Mouse (Mus musculus): ENCODE results near the gene Fbxo33. TPM values are rescaled to one million over a fixed set of nuclear protein-coding genes. Genes with fewer than 3 reads are reported as not detected.

Fbxo33 gene
- total and polyA plus RNA-seq, 3 experiments: 9.5 to 31.6 (median 19.5) TPM

GRCm38 (mm10) chr12:59169935-59170334, 49.6 kb downstream of the Fbxo33 start:
- peaks cover 39 to 80% of the 10 kb centered on the region in 2 experiments for H3K36me3 ChIP-seq (replicated peaks in 1 of 2; ENCODE audit: control insufficient read depth in 1 of 2, insufficient read depth in 1 of 2, low read length in 1 of 2)
- H3K4me3 ChIP-seq (replicated peaks in 1 of 3; ENCODE audit: low read depth in 2 of 3, low read length in 2 of 3, poor library complexity in 1 of 3): no peak overlapping the region
- no peaks in the 10 kb centered on the region for H3K9me3 ChIP-seq (replicated peaks; ENCODE audit: low read length)
- no peaks in the 10 kb centered on the region; the same call in 1 of the 2 replicates for H3K79me2 ChIP-seq (replicated peaks; ENCODE audit: control insufficient read depth, extremely low read depth, insufficient read depth, poor library complexity, severe bottlenecking)
- no peaks in the 10 kb centered on the region for H3K4me1 ChIP-seq (ENCODE audit: control insufficient read depth in 1 of 2, insufficient read depth in 2 of 2)
- no peak overlapping the region for H3K9ac ChIP-seq (ENCODE audit: insufficient read depth, low read depth)
- in situ Hi-C loops (cut with MboI; ENCODE audit: low pct_ligation_motif_present, low pct_unique_long_range_greater_than_20kb, low sequenced_read_pairs) (no loop called here), dilution Hi-C loops (cut with MboI; ENCODE audit: extremely low pct_ligation_motif_present, extremely low pct_unique_long_range_greater_than_20kb, low sequenced_read_pairs) (no loop called here)
- DNase-seq (ENCODE audit: extremely low read depth): no peak
- TF ChIP-seq USF2 (conservative IDR thresholded peaks at IDR 0.05; ENCODE audit: low read depth, low read length) (no peak), JUND (conservative IDR thresholded peaks at IDR 0.05; ENCODE audit: low read depth, low read length) (no peak), ELF1 (IDR thresholded peaks at IDR 0.05; ENCODE audit: low read depth, low read length) (no peak), RAD21 (IDR thresholded peaks at IDR 0.05; ENCODE audit: low read depth, low read length) (no peak), KAT2A (IDR thresholded peaks at IDR 0.05; ENCODE audit: insufficient replicate concordance, low read length) (no peak), ZC3H11A (IDR thresholded peaks at IDR 0.05; ENCODE audit: low read depth, low read length) (no peak), SMC3 (IDR thresholded peaks at IDR 0.05; ENCODE audit: low read depth, low read length) (no peak), UBTF (IDR thresholded peaks at IDR 0.05; ENCODE audit: low read depth, low read length) (no peak), IRF4 (IDR thresholded peaks at IDR 0.05; ENCODE audit: low read depth, low read length) (no peak), NELFE (IDR thresholded peaks at IDR 0.05; ENCODE audit: low read depth, low read length) (no peak)
- H3K4me2 ChIP-seq (ENCODE audit: insufficient read depth, low read depth, poor library complexity, severe bottlenecking): no peak overlapping the region
- no peak overlapping the region for H3K27ac ChIP-seq (ENCODE audit: insufficient read depth, low read depth)
- no peaks in the 10 kb centered on the region for H3K27me3 ChIP-seq (replicated peaks)

- no peaks in the 10 kb centered on the region for H3K27me3 ChIP-seq (replicated peaks)
- in situ Hi-C loops (cut with MboI; ENCODE audit: low pct_ligation_motif_present, low pct_unique_long_range_greater_than_20kb, low sequenced_read_pairs): no loop called here
- no peak for DNase-seq (ENCODE audit: extremely low read depth)
Measured at GRCm38 (mm10) chr12:59166557-59166956, 53.0 kb downstream of the Fbxo33 start.

More at GRCm38 (mm10) chr12:59166557-59166956, 53.0 kb downstream of the Fbxo33 start:
- Histone ChIP-seq H3K4me1 (ENCODE audit: control insufficient read depth in 1 of 2, insufficient read depth in 2 of 2) (peaks cover 0 to 11% of the 10 kb centered on the region in 2 experiments; a peak in 2 of 4 replicates), H3K9me3 (replicated peaks; ENCODE audit: low read length) (no peaks in the 10 kb centered on the region), H3K4me2 (ENCODE audit: insufficient read depth, low read depth, poor library complexity, severe bottlenecking) (no peak overlapping the region), H3K9ac (ENCODE audit: insufficient read depth, low read depth) (no peak overlapping the region), H3K27ac (ENCODE audit: insufficient read depth, low read depth) (no peak overlapping the region), H3K36me3 (replicated peaks in 1 of 2; ENCODE audit: control insufficient read depth in 1 of 2, insufficient read depth in 1 of 2, low read length in 1 of 2) (peaks cover 51 to 88% of the 10 kb centered on the region in 2 experiments), H3K79me2 (replicated peaks; ENCODE audit: control insufficient read depth, extremely low read depth, insufficient read depth, poor library complexity, severe bottlenecking) (no peaks in the 10 kb centered on the region), H3K4me3 (replicated peaks in 1 of 3; ENCODE audit: low read depth in 2 of 3, low read length in 2 of 3, poor library complexity in 1 of 3) (no peak overlapping the region)
- TF ChIP-seq JUND (conservative IDR thresholded peaks at IDR 0.05; ENCODE audit: low read depth, low read length) (no peak), POLR2AphosphoS2 (IDR thresholded peaks at IDR 0.05; ENCODE audit: low read depth, low read length) (no peak), MEF2A (IDR thresholded peaks at IDR 0.05; ENCODE audit: borderline replicate concordance, low read depth, low read length) (no peak), ETS1 (conservative IDR thresholded peaks at IDR 0.05; ENCODE audit: low read depth, low read length) (no peak), RCOR1 (conservative IDR thresholded peaks at IDR 0.05; ENCODE audit: low read depth, low read length) (no peak), HCFC1 (IDR thresholded peaks at IDR 0.05; ENCODE audit: low read depth, low read length) (no peak), JUN (IDR thresholded peaks at IDR 0.05; ENCODE audit: insufficient read depth, low read depth, low read length) (no peak), MAZ (IDR thresholded peaks at IDR 0.05; ENCODE audit: low read depth, low read length) (no peak), EP300 (IDR thresholded peaks at IDR 0.05; ENCODE audit: low read length) (no peak), NELFE (IDR thresholded peaks at IDR 0.05; ENCODE audit: low read depth, low read length) (no peak), E2F4 (IDR thresholded peaks at IDR 0.05; ENCODE audit: insufficient replicate concordance, low read depth, low read length) (no peak)
- dilution Hi-C loops (cut with MboI; ENCODE audit: extremely low pct_ligation_motif_present, extremely low pct_unique_long_range_greater_than_20kb, low sequenced_read_pairs): no loop called here
